Mouse (Mus musculus): ENCODE measurements around the gene Bhlhe41.

- TF ChIP-seq CTCF (IDR thresholded peaks at IDR 0.05; ENCODE audit: extremely low read depth, insufficient read length, insufficient replicate concordance, low read depth, low read length) (no peak), POLR2A (IDR thresholded peaks at IDR 0.05; ENCODE audit: low read depth, low read length) (no peak)
These were observed 38.8 kb upstream of the Bhlhe41 start for GRCm38 (mm10) chr6:145904169-145904568.

Measured in small intestine, adult 2 months (tissue).